Mouse (Mus musculus) CH12.LX (cell line): ENCODE data around the gene 4930544D05Rik. TPM values are rescaled to one million over a fixed set of nuclear protein-coding genes. Genes with fewer than 3 reads are reported as not detected.

ENCODE experiments used
- DNase-seq: peaks from one replicate; pipeline ENCODE4 v3.0.0-alpha.2; 2013; ENCODE audit errors: extremely low read depth
- H3K27ac ChIP-seq: 2 replicates; pipeline ENCODE4 v1.5.1; 2012; ENCODE audit warnings: low read depth, mild to moderate bottlenecking, control low read depth, moderate library complexity; ENCODE audit not compliant: insufficient read depth
- H3K27me3 ChIP-seq: replicated peaks from 2 replicates; pipeline ENCODE3; 2012; ENCODE audit warnings: inconsistent platforms
- H3K36me3 ChIP-seq, 2 experiments: replicated peaks in 1 of 2; 2 replicates each; pipeline versions ENCODE3 to v1.6.1; 2012; ENCODE audit warnings: inconsistent platforms in 1 of 2, low read length in 1 of 2, mild to moderate bottlenecking in 1 of 2, mixed read lengths in 1 of 2, moderate library complexity in 1 of 2; ENCODE audit not compliant: control insufficient read depth in 1 of 2, insufficient read depth in 1 of 2
- H3K4me1 ChIP-seq, 2 experiments: 2 replicates each; pipeline ENCODE4 v1.6.1; 2012; ENCODE audit warnings: inconsistent platforms in 1 of 2, moderate library complexity in 1 of 2; ENCODE audit not compliant: insufficient read depth in 2 of 2, control insufficient read depth in 1 of 2
- H3K4me2 ChIP-seq: 2 replicates; pipeline ENCODE4 v1.6.1; 2012; ENCODE audit warnings: low read depth, mild to moderate bottlenecking, control low read depth; ENCODE audit not compliant: poor library complexity, insufficient read depth, severe bottlenecking
- H3K4me3 ChIP-seq, 3 experiments: fragments of 150-350 bp in 1 of 3; sonication (generic) in 1 of 3; replicated peaks in 1 of 3; 2 replicates each; pipeline versions ENCODE3 to v1.5.1; 2011 to 2012; ENCODE audit warnings: low read depth in 2 of 3, low read length in 2 of 3, mild to moderate bottlenecking in 2 of 3, moderate library complexity in 2 of 3, control low read depth in 1 of 3, improper control_type of control experiment in 1 of 3, inconsistent platforms in 1 of 3, mixed read lengths in 1 of 3; ENCODE audit not compliant: poor library complexity in 1 of 3
- H3K79me2 ChIP-seq: replicated peaks from 2 replicates; pipeline ENCODE4 v1.6.1; 2012; ENCODE audit warnings: mild to moderate bottlenecking, moderate library complexity; ENCODE audit not compliant: control insufficient read depth, poor library complexity, insufficient read depth, severe bottlenecking; ENCODE audit errors: extremely low read depth
- H3K9ac ChIP-seq: 2 replicates; pipeline ENCODE4 v1.6.1; 2012; ENCODE audit warnings: low read depth, mild to moderate bottlenecking, control low read depth, moderate library complexity; ENCODE audit not compliant: insufficient read depth
- H3K9me3 ChIP-seq: replicated peaks from 2 replicates; pipeline ENCODE3; 2012; ENCODE audit warnings: low read length, inconsistent platforms, mixed read lengths
- BHLHE40 ChIP-seq: IDR thresholded peaks from 2 replicates; pipeline ENCODE4 v1.6.1; 2011; ENCODE audit warnings: mild to moderate bottlenecking, low read depth, low read length, improper control_type of control experiment
- CHD2 ChIP-seq: IDR thresholded peaks from 2 replicates; pipeline ENCODE4 v1.6.1; 2011; ENCODE audit warnings: low read length, improper control_type of control experiment
- E2F4 ChIP-seq: IDR thresholded peaks from 2 replicates; pipeline ENCODE4 v1.6.1; 2011; ENCODE audit warnings: low read depth, low read length, improper control_type of control experiment; ENCODE audit not compliant: insufficient replicate concordance
- ELF1 ChIP-seq: IDR thresholded peaks from 2 replicates; pipeline ENCODE4 v1.6.1; 2014; ENCODE audit warnings: low read depth, mild to moderate bottlenecking, inconsistent platforms, low read length, improper control_type of control experiment
- EP300 ChIP-seq: IDR thresholded peaks from 2 replicates; pipeline ENCODE4 v1.6.1; 2011; ENCODE audit warnings: low read length, improper control_type of control experiment
- ETS1 ChIP-seq: conservative IDR thresholded peaks from 2 replicates; pipeline ENCODE4 v1.6.1; 2012; ENCODE audit warnings: low read depth, mild to moderate bottlenecking, inconsistent platforms, low read length, improper control_type of control experiment, moderate library complexity
- IRF4 ChIP-seq: IDR thresholded peaks from 2 replicates; pipeline ENCODE4 v1.6.1; 2014; ENCODE audit warnings: low read depth, mild to moderate bottlenecking, inconsistent platforms, low read length, improper control_type of control experiment
- JUN ChIP-seq: IDR thresholded peaks from 2 replicates; pipeline ENCODE4 v1.6.1; 2011; ENCODE audit warnings: low read depth, mild to moderate bottlenecking, low read length, improper control_type of control experiment, moderate library complexity; ENCODE audit not compliant: insufficient read depth
- MAFK ChIP-seq: IDR thresholded peaks from 2 replicates; pipeline ENCODE4 v1.6.1; 2011; ENCODE audit warnings: low read length, improper control_type of control experiment; ENCODE audit not compliant: insufficient replicate concordance
- MAZ ChIP-seq: IDR thresholded peaks from 2 replicates; pipeline ENCODE4 v1.6.1; 2012; ENCODE audit warnings: low read depth, mild to moderate bottlenecking, inconsistent platforms, low read length, improper control_type of control experiment, moderate library complexity
- MEF2A ChIP-seq: IDR thresholded peaks from 2 replicates; pipeline ENCODE4 v1.6.1; 2014; ENCODE audit warnings: low read depth, mild to moderate bottlenecking, inconsistent platforms, low read length, improper control_type of control experiment, borderline replicate concordance
- NELFE ChIP-seq: IDR thresholded peaks from 2 replicates; pipeline ENCODE4 v1.6.1; 2011; ENCODE audit warnings: low read depth, low read length, improper control_type of control experiment
- POLR2A ChIP-seq: IDR thresholded peaks from 2 replicates; pipeline ENCODE4 v1.6.1; 2011; ENCODE audit warnings: low read depth, mild to moderate bottlenecking, improper control_type of control experiment, low read length
- ZC3H11A ChIP-seq: IDR thresholded peaks from 2 replicates; pipeline ENCODE4 v1.6.1; 2012; ENCODE audit warnings: low read depth, mild to moderate bottlenecking, inconsistent platforms, low read length, improper control_type of control experiment
- dilution Hi-C: fragments of 300-500 bp; cut with MboI; formaldehyde crosslinking; loops from 2 replicates; pipeline ENCODE4 v1.14.3; 2020; ENCODE audit warnings: low sequenced_read_pairs; ENCODE audit not compliant: extremely low pct_unique_long_range_greater_than_20kb, extremely low pct_ligation_motif_present
- in situ Hi-C: fragments of 300-500 bp; cut with MboI; formaldehyde crosslinking; loops from 3 replicates; pipeline ENCODE4 v1.14.3; 2019; ENCODE audit warnings: low sequenced_read_pairs, low pct_ligation_motif_present, low pct_unique_long_range_greater_than_20kb, mixed read lengths
- polyA plus RNA-seq: library from polyadenylated mRNA; unstranded; fragments of >175 nt; gene quantifications from 2 replicates; pipeline ENCODE4 v1.2.1, GENCODE M21; 2012; ENCODE audit warnings: low read depth; ENCODE audit not compliant: insufficient read length
- total RNA-seq, 2 experiments: library from RNA; depleted of rRNA; stranded (reverse); fragments of 300-350 nt in 1 of 2; fragments of >200 nt in 1 of 2; gene quantifications; 2 replicates each; pipeline ENCODE4 v1.2.3; 2012 to 2014

The 4930544D05Rik gene
- total and polyA plus RNA-seq, 3 experiments, result 0.17 TPM; not detected in 2

DNA sequence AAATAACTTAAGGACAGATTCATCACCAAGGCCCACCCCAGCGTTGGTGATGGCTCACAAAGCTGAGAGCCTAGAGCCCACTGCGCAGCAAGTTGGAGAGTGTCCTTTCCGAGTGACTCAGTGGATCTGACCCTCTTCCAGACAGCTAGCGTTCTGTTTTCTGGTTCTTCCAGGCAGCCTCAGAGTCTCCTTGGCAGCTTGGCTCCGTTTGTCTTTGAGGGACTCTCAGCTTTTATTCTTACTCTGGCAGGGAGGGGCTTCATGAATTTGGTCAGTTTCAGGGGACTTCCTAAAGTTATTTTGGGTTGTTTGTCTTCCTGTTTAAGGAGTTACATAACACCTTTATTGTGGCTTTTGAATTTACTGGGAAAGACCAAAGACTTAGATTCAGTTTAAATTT is 28.7 kb upstream of the 4930544D05Rik start:
- in situ Hi-C loops, result no loop called here

DNA sequence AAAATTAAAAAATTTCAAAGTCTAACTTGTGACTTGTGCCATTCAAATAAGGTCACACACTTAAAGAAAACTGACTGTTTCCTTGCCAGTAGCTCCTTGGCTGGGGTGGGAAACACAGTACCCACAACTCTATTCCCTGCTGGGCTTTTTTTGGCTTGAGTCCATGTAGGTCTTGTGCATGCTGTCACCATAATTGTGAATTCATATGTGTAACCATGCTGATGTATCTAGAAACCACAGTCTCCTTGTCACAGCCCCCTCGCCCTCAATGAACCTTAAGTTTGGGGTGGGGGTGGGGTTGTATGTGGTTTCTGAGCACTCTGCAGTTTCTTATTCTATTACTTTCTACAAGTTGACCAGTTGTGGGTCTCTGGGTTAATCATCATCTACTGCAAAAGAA is 23.9 kb upstream of the 4930544D05Rik start:
- Histone ChIP-seq H3K27me3 (no peaks in the 10 kb centered on the region), H3K4me1 (peaks cover 43 to 95% of the 10 kb centered on the region in 2 experiments), H3K9me3 (no peaks in the 10 kb centered on the region), H3K4me3 (no peak overlapping the region), H3K79me2 (peaks cover 7% of the 10 kb centered on the region; the same call in 1 of the 2 replicates), H3K27ac (no peak overlapping the region), H3K4me2 (no peak overlapping the region), H3K9ac (no peak overlapping the region), H3K36me3 (peaks cover 0 to 35% of the 10 kb centered on the region in 2 experiments)
- dilution Hi-C loops, result no loop called here
- DNase-seq, result no peak
- in situ Hi-C loops, result no loop called here
- peak; percentile 62; the same call in 1 of the 2 replicates for TF ChIP-seq ETS1
- no peak for TF ChIP-seq ELF1
- TF ChIP-seq CHD2, result peak; percentile 25; the same call in 1 of the 2 replicates
- no peak for TF ChIP-seq NELFE
- peak; percentile 70; the same call in 1 of the 2 replicates for TF ChIP-seq BHLHE40
- peak; percentile 47; the same call in 1 of the 2 replicates for TF ChIP-seq MEF2A
- peak; percentile 37; the same call in 1 of the 2 replicates for TF ChIP-seq EP300

More for the DNA sequence above, 28.7 kb upstream of the 4930544D05Rik start:
- Histone ChIP-seq H3K79me2 (peaks cover 9% of the 10 kb centered on the region; the same call in 1 of the 2 replicates), H3K27ac (peak overlapping the region; percentile 38; the same call in 1 of the 2 replicates), H3K27me3 (no peaks in the 10 kb centered on the region), H3K4me2 (peak overlapping the region; percentile 29; the same call in 1 of the 2 replicates), H3K9me3 (no peaks in the 10 kb centered on the region), H3K36me3 (peaks cover 0 to 35% of the 10 kb centered on the region in 2 experiments), H3K4me1 (peaks cover 49 to 96% of the 10 kb centered on the region in 2 experiments), H3K4me3 (peak overlapping the region in 1 of 3 experiments; percentile 4), H3K9ac (peak overlapping the region; percentile 23; the same call in 1 of the 2 replicates)
- DNase-seq, result no peak
- dilution Hi-C loops, result no loop called here
- TF ChIP-seq POLR2A, result peak; percentile 34; the same call in 1 of the 2 replicates
- TF ChIP-seq JUN, result no peak
- 0 out of 2 replicates have a peak, but pooled peaks have one; percentile 37 for TF ChIP-seq IRF4
- TF ChIP-seq NELFE, result 0 out of 2 replicates have a peak, but pooled peaks have one; percentile 20
- TF ChIP-seq MAFK, result no peak
- peak; percentile 86 for TF ChIP-seq MEF2A
- TF ChIP-seq E2F4, result no peak
- TF ChIP-seq MAZ, result peak; percentile 51; the same call in 1 of the 2 replicates
- no peak for TF ChIP-seq ZC3H11A
